Mouse (Mus musculus) limb, embryonic 14.5 days (tissue): ENCODE results near the gene Pik3cg. TPM values are rescaled to one million over a fixed set of nuclear protein-coding genes. Genes with fewer than 3 reads are reported as not detected.

Source experiments
- ATAC-seq: fragments of 200-750 bp; cut with Nextera tagmentation; 2 replicates; pipeline ENCODE4 v1.8.0; 2017; ENCODE audit warnings: low read depth, moderate number of reproducible peaks, moderate TSS enrichment; ENCODE audit not compliant: low FRiP score
- DNase-seq: peaks from one replicate; pipeline ENCODE4 v3.0.0-alpha.2; 2015; ENCODE audit warnings: low spot score
- H3K27ac ChIP-seq: fragments of 300-500 bp; sonication (generic); replicated peaks from 2 replicates; pipeline ENCODE4 v1.5.1; 2014; ENCODE audit warnings: low read depth, mild to moderate bottlenecking, low read length, moderate library complexity, mixed read lengths
- H3K27me3 ChIP-seq: fragments of 300-500 bp; sonication (generic); 2 replicates; pipeline ENCODE4 v1.6.1; 2014; ENCODE audit warnings: low read length, mixed read lengths; ENCODE audit not compliant: control insufficient read depth, insufficient read depth
- H3K36me3 ChIP-seq: fragments of 300-500 bp; sonication (generic); 2 replicates; pipeline ENCODE4 v1.6.1; 2014; ENCODE audit warnings: mild to moderate bottlenecking, low read length, moderate library complexity, mixed read lengths; ENCODE audit not compliant: control insufficient read depth, insufficient read depth
- H3K4me1 ChIP-seq: fragments of 300-500 bp; sonication (generic); 2 replicates; pipeline ENCODE4 v1.6.1; 2014; ENCODE audit warnings: antibody characterized with exemption, low read length, mixed read lengths; ENCODE audit not compliant: control insufficient read depth, insufficient read depth
- H3K4me2 ChIP-seq: fragments of 300-500 bp; sonication (generic); replicated peaks from 2 replicates; pipeline ENCODE4 v1.6.1; 2014; ENCODE audit warnings: low read depth, mild to moderate bottlenecking, low read length, moderate library complexity; ENCODE audit not compliant: severe bottlenecking
- H3K4me3 ChIP-seq: fragments of 300-500 bp; sonication (generic); replicated peaks from 2 replicates; pipeline ENCODE4 v1.5.1; 2014; ENCODE audit warnings: low read length
- H3K9ac ChIP-seq: fragments of 300-500 bp; sonication (generic); 2 replicates; pipeline ENCODE4 v1.6.1; 2014; ENCODE audit warnings: mild to moderate bottlenecking, low read depth, low read length, moderate library complexity; ENCODE audit not compliant: severe bottlenecking
- H3K9me3 ChIP-seq: fragments of 300-500 bp; sonication (generic); 2 replicates; pipeline ENCODE4 v1.6.1; 2016; ENCODE audit warnings: low read length; ENCODE audit not compliant: control insufficient read depth
- POLR2A ChIP-seq: fragments of 200-500 bp; IDR thresholded peaks from 2 replicates; pipeline ENCODE4 v1.8.0; 2012; ENCODE audit warnings: inconsistent platforms, mild to moderate bottlenecking, moderate library complexity, borderline replicate concordance; ENCODE audit not compliant: insufficient read depth, insufficient read length; ENCODE audit errors: extremely low read depth
- WGBS: fragments of 180-500 bp; shearing (Covaris S2); extraction: QIAGEN DNeasy Blood & Tissue Kit; methylation state at CpG from one replicate; pipeline ENCODE4 v1.1.7; 2014; 5-methylcytosine and 5-hydroxymethylcytosine counted together
- polyA plus RNA-seq, 2 experiments: library from polyadenylated mRNA; depleted of rRNA in 1 of 2; stranded (reverse) in 1 of 2; unstranded in 1 of 2; fragments of >200 nt; fragmentation: Nextera tagmentation in 1 of 2; extraction: Ambion mirVana in 1 of 2; gene quantifications; 2 replicates each; pipeline versions ENCODE4 v1.2.1 to v1.2.3; 2012 to 2014

Gene Pik3cg
- polyA plus RNA-seq, 2 experiments = 2.8 to 4.7 TPM

DNA sequence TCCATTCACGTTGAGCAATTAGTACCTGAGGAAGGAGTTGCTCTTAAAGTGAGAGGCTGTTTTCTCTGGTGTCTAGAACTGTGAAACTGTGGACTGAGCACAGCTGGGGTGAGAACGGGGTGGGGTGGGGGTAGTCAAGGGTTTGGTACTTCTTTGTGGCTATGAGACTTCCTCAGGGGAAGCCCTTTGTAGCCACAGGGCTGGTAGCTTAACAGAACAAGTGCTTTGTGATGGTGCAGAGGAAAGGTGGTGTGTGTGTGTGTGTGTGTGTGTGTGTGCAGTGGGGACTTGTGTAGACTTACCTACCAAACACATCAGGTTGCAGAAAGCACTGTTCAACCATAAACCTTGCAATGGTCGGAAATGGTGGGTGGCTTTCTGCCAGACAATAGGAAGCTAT lies 39.7 kb downstream of the Pik3cg start:
- WGBS = 17% methylated on average over 3 of the region's 3 CpGs
- DNase-seq (no peak), ATAC-seq (no peak)
- no peak overlapping the region for H3K9ac ChIP-seq
- no peak overlapping the region for H3K27ac ChIP-seq
- H3K9me3 ChIP-seq = no peaks in the 10 kb centered on the region
- H3K4me1 ChIP-seq = no peaks in the 10 kb centered on the region
- H3K36me3 ChIP-seq = no peaks in the 10 kb centered on the region
- no peak for TF ChIP-seq POLR2A
- no peak overlapping the region for H3K4me3 ChIP-seq
- H3K4me2 ChIP-seq = no peak overlapping the region
- H3K27me3 ChIP-seq = no peaks in the 10 kb centered on the region

DNA sequence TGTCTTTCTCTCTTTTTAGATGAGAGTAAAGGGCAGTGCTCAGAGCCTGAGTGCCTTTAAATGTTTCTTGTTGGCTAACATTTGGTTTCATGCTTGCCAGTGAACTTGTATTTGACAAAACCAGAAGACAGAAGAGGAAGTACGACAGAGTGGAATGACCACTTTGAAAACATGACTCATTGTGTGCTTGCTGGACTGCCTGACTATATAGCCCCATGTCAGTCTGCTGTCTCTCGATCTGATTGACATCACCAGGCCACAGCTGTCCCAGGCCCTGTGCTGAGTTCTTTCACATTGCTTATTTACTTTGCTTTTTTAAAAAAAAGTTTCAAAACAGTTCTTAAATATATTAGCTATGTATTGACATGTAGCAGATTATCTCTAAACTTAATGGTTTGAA lies 44.8 kb downstream of the Pik3cg start:
- Histone ChIP-seq H3K27ac (no peak overlapping the region), H3K36me3 (no peaks in the 10 kb centered on the region), H3K4me3 (no peak overlapping the region), H3K27me3 (no peaks in the 10 kb centered on the region), H3K9ac (no peak overlapping the region), H3K4me1 (no peaks in the 10 kb centered on the region), H3K9me3 (no peaks in the 10 kb centered on the region), H3K4me2 (no peak overlapping the region)
- TF ChIP-seq POLR2A = no peak
- ATAC-seq (no peak), DNase-seq (no peak)
- WGBS = 77% methylated on average over 2 of the region's 2 CpGs

DNA sequence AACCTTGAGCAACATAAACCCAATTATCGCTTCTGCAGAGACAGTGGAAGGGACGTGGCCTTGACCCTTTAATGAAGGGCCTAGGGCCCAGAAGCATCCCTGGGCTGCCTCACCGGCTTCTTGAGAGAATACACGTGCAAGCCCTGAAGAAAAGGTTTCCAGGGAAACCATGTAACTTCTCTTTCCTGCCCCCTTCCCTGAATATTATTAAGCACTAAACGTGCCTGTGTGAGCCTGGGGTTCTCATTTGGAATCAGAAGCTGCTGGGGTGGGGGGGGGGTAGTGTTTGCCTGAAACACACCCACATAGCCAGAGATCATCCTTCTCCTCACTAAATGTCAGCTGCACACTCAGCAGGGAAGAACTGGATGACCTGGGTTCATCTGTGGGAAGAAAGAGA lies 49.7 kb downstream of the Pik3cg start:
- no peak overlapping the region for H3K4me3 ChIP-seq
- H3K9me3 ChIP-seq = no peaks in the 10 kb centered on the region
- no peak overlapping the region for H3K9ac ChIP-seq
- H3K27me3 ChIP-seq = no peaks in the 10 kb centered on the region
- H3K4me2 ChIP-seq = no peak overlapping the region
- no peak for TF ChIP-seq POLR2A
- H3K4me1 ChIP-seq = no peaks in the 10 kb centered on the region
- no peak overlapping the region for H3K27ac ChIP-seq
- H3K36me3 ChIP-seq = no peaks in the 10 kb centered on the region
- ATAC-seq (no peak), DNase-seq (no peak)
- 24% methylated on average over 5 of the region's 5 CpGs for WGBS

DNA sequence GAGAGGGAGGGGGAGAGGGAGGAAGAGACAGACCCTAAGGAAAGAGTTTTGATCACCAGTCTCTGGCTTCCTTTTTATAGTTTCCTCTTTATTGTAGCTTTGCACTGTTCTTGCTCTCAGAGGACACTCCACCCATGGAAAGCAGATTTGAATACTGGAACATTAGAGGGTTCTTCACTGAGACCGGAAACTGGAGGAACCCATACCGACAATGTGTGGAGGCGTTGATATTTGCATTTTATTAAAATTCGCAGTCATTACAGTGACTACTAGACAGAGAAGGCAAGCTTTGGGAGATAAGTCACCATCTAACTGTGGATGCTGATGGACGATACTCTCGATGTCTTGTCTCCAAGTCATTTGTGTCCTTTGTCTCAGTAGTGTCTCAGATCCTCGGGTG lies 61.9 kb downstream of the Pik3cg start:
- no peaks in the 10 kb centered on the region for H3K4me1 ChIP-seq
- TF ChIP-seq POLR2A = no peak
- no peak overlapping the region for H3K9ac ChIP-seq
- H3K36me3 ChIP-seq = no peaks in the 10 kb centered on the region
- DNase-seq (no peak), ATAC-seq (no peak)
- no peak overlapping the region for H3K4me2 ChIP-seq
- H3K27me3 ChIP-seq = no peaks in the 10 kb centered on the region
- 86% methylated on average over 7 of the region's 7 CpGs for WGBS
- H3K4me3 ChIP-seq = no peak overlapping the region
- no peaks in the 10 kb centered on the region for H3K9me3 ChIP-seq
- no peak overlapping the region for H3K27ac ChIP-seq

DNA sequence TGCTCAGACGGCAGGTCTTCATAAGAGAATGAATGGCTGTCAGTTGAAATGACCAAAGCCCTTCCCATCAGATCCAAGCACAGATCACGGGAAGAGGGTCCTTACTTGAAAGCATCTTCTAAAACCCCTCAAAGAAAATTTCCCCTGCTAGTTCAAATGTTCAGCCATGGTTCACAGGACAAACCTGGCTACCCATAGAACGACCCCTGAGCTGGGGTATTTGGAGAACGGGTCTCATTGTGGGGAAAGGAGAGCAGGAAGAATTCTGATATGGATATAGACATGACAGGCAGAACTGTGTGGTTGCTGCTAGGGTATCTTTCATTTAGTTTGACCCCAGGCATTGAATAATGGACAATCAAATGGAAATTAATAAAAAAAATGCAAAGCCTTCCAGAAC lies 62.8 kb downstream of the Pik3cg start:
- no peak for ATAC-seq

DNA sequence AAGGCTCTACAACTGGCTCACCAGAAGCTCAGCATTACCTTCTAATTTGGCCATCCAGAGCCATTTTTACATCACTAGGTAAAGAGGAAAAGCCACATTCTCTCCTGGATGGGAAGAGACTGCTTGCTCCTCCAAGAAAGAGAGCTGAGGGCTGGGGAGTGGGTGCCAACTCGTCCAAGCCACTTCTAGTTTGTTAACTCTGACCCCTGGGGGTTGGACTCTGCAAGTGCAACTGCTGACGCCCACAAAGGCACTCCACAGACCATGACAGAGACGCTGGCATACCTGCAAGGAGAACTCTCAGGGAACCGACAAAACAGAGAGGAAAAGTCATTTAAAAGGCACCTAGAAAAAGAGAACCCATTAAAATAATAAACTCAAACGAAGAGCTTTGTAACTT lies 63.9 kb downstream of the Pik3cg start:
- no peaks in the 10 kb centered on the region for H3K27me3 ChIP-seq
- H3K4me2 ChIP-seq = no peak overlapping the region
- no peak for TF ChIP-seq POLR2A
- no peak overlapping the region for H3K27ac ChIP-seq
- peak; percentile 78 for DNase-seq
- H3K9ac ChIP-seq = no peak overlapping the region
- no peaks in the 10 kb centered on the region for H3K36me3 ChIP-seq
- no peaks in the 10 kb centered on the region for H3K4me1 ChIP-seq
- ATAC-seq = peak; percentile 71; the same call in 1 of the 2 replicates
- WGBS = 6% methylated on average over 5 of the region's 5 CpGs
- H3K4me3 ChIP-seq = no peak overlapping the region
- no peaks in the 10 kb centered on the region for H3K9me3 ChIP-seq

More for the DNA sequence above, 62.8 kb downstream of the Pik3cg start:
- WGBS = 79% methylated on average over 4 of the region's 4 CpGs
- TF ChIP-seq POLR2A = no peak
- no peak overlapping the region for H3K27ac ChIP-seq
- H3K4me1 ChIP-seq = no peaks in the 10 kb centered on the region
- H3K4me3 ChIP-seq = no peak overlapping the region
- H3K36me3 ChIP-seq = no peaks in the 10 kb centered on the region
- no peak overlapping the region for H3K9ac ChIP-seq
- H3K9me3 ChIP-seq = no peaks in the 10 kb centered on the region
- no peak overlapping the region for H3K4me2 ChIP-seq
- no peaks in the 10 kb centered on the region for H3K27me3 ChIP-seq
- DNase-seq = no peak
